Mouse (Mus musculus) forebrain, embryonic 12.5 days (tissue): ENCODE measurements around the gene Gm20696. TPM values are rescaled to one million over a fixed set of nuclear protein-coding genes. Genes with fewer than 3 reads are reported as not detected.

ENCODE experiments used
- ATAC-seq: fragments of 200-750 bp; cut with Nextera tagmentation; 2 replicates; pipeline ENCODE4 v1.8.0; 2017; ENCODE audit warnings: moderate TSS enrichment; ENCODE audit not compliant: low FRiP score
- H3K27ac ChIP-seq: fragments of 300-500 bp; sonication (generic); 2 replicates; pipeline ENCODE4 v1.5.1; 2016; ENCODE audit warnings: mild to moderate bottlenecking
- H3K27me3 ChIP-seq: fragments of 300-500 bp; sonication (generic); 2 replicates; pipeline ENCODE4 v1.6.1; 2016; ENCODE audit warnings: mild to moderate bottlenecking
- H3K36me3 ChIP-seq: fragments of 300-500 bp; sonication (generic); replicated peaks from 2 replicates; pipeline ENCODE4 v1.6.1; 2016; ENCODE audit warnings: mild to moderate bottlenecking
- H3K4me1 ChIP-seq: fragments of 300-500 bp; sonication (generic); 2 replicates; pipeline ENCODE4 v1.6.1; 2016
- H3K4me2 ChIP-seq: fragments of 300-500 bp; sonication (generic); 2 replicates; pipeline ENCODE4 v1.6.1; 2016; ENCODE audit warnings: mild to moderate bottlenecking, moderate library complexity
- H3K4me3 ChIP-seq: fragments of 300-500 bp; sonication (generic); replicated peaks from 2 replicates; pipeline ENCODE4 v1.5.1; 2016; ENCODE audit warnings: mild to moderate bottlenecking
- H3K9ac ChIP-seq: fragments of 300-500 bp; sonication (generic); 2 replicates; pipeline ENCODE4 v1.6.1; 2016; ENCODE audit warnings: mild to moderate bottlenecking
- H3K9me3 ChIP-seq: fragments of 300-500 bp; sonication (generic); 2 replicates; pipeline ENCODE4 v1.6.1; 2016
- WGBS: fragments of 180-500 bp; shearing (Covaris S2); methylation state at CpG from one replicate; pipeline ENCODE4 v1.1.7; 2016; 5-methylcytosine and 5-hydroxymethylcytosine counted together
- polyA plus RNA-seq: library from polyadenylated mRNA; unstranded; fragments of >200 nt; fragmentation: Nextera tagmentation; extraction: Ambion mirVana; gene quantifications from 2 replicates; pipeline ENCODE4 v1.2.1, GENCODE M21; 2016

The Gm20696 gene
- polyA plus RNA-seq, 1 experiment from 2014 or later = 6.0 TPM

DNA sequence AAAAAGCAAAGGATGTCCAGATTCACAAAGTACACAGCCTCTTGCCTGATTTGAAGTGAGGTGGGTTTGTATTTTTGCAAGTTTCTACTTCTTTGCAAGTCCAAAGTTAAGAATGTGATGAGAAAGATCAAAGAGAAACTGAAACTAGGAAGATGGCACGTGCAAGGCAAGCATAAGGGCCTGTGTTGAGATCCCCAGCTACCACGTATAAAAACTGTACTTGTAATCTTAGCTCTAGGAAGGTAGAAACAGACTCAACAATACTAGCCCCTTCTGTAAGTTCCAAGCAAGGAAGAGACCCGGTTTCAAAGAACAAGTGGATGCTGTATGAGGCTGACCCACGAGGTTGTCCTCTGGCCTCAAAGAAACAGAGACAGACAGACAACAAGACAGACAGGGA lies 234.7 kb downstream of the Gm20696 start:
- Histone ChIP-seq H3K4me2 (no peak overlapping the region), H3K4me1 (no peaks in the 10 kb centered on the region), H3K27me3 (no peaks in the 10 kb centered on the region), H3K27ac (no peak overlapping the region), H3K36me3 (peaks cover 12% of the 10 kb centered on the region), H3K9ac (no peak overlapping the region), H3K9me3 (no peaks in the 10 kb centered on the region), H3K4me3 (no peak overlapping the region)
- ATAC-seq = no peak
- WGBS = 80% methylated on average over 4 of the region's 4 CpGs

DNA sequence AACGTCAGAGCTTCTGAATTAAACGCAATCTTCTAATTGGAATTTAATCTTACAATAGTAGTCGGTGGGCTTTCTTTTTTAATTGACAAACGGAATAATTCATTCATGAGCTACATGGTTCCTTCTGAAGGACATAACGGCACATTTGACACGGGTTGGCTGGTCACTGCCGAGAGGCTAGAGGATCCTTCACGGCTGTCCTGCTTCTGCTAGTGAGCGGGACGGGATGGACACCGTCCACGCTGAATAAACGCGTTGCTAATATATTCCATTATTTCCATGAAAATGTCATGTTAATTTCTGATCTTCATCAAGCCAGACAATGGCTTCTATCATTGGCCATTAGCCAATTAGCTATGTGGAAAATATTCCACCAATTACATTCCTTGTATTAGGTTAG lies 236.0 kb downstream of the Gm20696 start:
- H3K4me3 ChIP-seq = no peak overlapping the region
- no peaks in the 10 kb centered on the region for H3K9me3 ChIP-seq
- H3K36me3 ChIP-seq = peaks cover 12% of the 10 kb centered on the region
- no peaks in the 10 kb centered on the region for H3K27me3 ChIP-seq
- H3K4me1 ChIP-seq = no peaks in the 10 kb centered on the region
- 80% methylated on average over 14 of the region's 14 CpGs for WGBS
- H3K4me2 ChIP-seq = no peak overlapping the region
- no peak overlapping the region for H3K9ac ChIP-seq
- no peak for ATAC-seq
- no peak overlapping the region for H3K27ac ChIP-seq

DNA sequence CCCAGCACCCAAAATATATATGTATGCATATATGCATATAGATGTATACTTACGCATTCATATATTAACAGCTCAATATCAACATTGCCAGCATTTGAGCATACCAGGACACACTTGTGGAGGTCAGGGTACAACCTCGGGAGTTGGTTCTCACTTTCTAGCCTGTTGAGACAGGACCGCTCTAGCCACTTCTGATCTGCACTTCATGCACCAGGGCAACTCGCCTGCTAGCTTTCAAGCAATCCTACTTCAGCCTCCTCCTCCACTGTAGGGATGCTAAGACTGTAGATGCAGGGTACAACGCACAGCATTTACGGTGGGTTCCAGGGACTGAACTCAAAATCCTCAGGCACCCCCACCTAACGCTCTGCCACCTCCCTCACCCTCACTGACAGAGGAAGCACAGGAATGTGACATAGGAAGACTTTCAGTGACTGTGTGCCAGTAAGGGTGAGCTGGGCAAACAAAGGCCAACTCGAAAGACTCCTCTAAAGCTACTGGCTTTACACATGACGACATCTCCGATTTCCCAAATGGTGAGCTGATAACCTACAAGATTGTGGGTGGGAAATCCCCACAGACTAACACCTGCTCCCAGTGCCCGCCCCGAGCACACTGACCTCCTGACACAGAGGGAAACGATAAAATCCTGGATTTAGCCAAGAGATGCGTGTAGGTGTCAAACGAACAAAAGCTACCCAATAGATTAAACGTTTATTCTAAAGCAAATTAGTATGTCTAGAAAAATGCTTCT lies 237.0 kb downstream of the Gm20696 start:
- ATAC-seq = no peak
- Histone ChIP-seq H3K9ac (no peak overlapping the region), H3K36me3 (peaks cover 5% of the 10 kb centered on the region), H3K4me1 (peaks cover 4% of the 10 kb centered on the region), H3K9me3 (no peaks in the 10 kb centered on the region), H3K27ac (no peak overlapping the region), H3K4me3 (no peak overlapping the region), H3K27me3 (no peaks in the 10 kb centered on the region), H3K4me2 (no peak overlapping the region)
- WGBS = 83% methylated on average over 16 of the region's 16 CpGs

DNA sequence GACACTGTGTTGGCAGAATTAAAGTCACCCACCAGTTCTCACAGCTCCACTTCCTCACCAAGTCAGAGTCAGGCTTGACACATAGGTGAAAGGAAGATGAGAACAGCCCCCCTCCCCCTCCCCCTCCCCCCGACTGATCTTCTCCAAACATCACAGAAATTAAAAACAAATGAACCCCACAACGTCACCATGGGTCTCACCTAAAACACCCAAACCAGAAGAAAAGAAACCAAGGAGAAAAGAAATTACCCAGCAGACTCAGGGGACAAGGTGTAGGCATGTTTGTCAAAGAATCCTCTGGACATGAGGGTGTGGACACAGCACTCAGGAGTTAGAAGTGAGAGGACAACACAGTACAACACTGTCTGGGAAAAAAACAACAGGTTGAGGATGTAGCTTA lies 237.6 kb downstream of the Gm20696 start:
- Histone ChIP-seq H3K9ac (no peak overlapping the region), H3K4me1 (peaks cover 4% of the 10 kb centered on the region), H3K4me3 (no peak overlapping the region), H3K4me2 (no peak overlapping the region), H3K27me3 (no peaks in the 10 kb centered on the region), H3K36me3 (no peaks in the 10 kb centered on the region), H3K9me3 (no peaks in the 10 kb centered on the region), H3K27ac (no peak overlapping the region)
- ATAC-seq = no peak
- whole genome bisulfite sequencing = 71% methylated on average over 2 of the region's 2 CpGs

DNA sequence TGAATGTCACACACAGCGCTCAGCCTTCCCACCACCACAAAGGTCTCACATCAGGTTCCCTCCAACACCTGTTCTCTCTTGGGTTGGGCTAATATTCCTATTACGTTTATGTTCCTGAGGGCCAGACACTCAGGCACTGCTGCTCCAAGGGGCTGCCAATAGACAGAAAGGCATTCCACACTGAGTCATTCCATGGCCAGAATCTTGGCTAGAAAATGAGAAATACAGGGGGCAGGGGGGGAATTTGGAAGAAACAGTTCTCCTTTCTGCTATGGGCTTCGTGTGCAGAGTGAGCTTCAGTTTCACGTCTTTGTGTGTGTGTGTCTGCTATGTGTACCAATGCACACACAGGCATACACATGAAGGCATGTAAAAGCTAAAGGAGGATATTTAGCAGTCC lies 239.3 kb downstream of the Gm20696 start:
- ATAC-seq = no peak
- Histone ChIP-seq H3K9ac (no peak overlapping the region), H3K4me3 (no peak overlapping the region), H3K27ac (no peak overlapping the region), H3K4me1 (peaks cover 4% of the 10 kb centered on the region), H3K36me3 (no peaks in the 10 kb centered on the region), H3K9me3 (no peaks in the 10 kb centered on the region), H3K4me2 (no peak overlapping the region), H3K27me3 (no peaks in the 10 kb centered on the region)
- 94% methylated on average over 4 of the region's 4 CpGs for WGBS

DNA sequence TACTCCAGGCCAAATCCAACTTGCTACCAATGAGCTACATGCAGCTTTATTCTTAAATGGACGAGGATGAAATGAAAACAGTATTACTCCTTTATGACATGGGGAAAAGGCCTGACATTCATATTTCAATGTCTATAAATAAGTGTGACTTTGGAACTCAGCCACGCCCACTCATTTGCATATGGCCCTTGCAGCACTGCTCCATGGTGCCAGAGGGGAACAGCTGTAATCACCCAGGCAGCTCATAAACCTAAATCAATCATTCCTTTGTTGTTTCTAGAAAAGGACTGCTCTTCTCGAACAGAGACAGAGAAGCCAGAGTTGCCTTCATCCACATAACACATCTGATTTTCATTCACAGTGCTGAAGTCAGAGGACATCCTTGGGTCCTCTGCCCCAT lies 241.6 kb downstream of the Gm20696 start:
- peaks cover 4% of the 10 kb centered on the region for H3K4me1 ChIP-seq
- no peaks in the 10 kb centered on the region for H3K9me3 ChIP-seq
- no peaks in the 10 kb centered on the region for H3K27me3 ChIP-seq
- no peaks in the 10 kb centered on the region for H3K36me3 ChIP-seq
- H3K27ac ChIP-seq = no peak overlapping the region
- no peak for ATAC-seq
- WGBS = 65% methylated on average over 3 of the region's 3 CpGs
- H3K4me2 ChIP-seq = no peak overlapping the region
- H3K9ac ChIP-seq = no peak overlapping the region
- H3K4me3 ChIP-seq = no peak overlapping the region

DNA sequence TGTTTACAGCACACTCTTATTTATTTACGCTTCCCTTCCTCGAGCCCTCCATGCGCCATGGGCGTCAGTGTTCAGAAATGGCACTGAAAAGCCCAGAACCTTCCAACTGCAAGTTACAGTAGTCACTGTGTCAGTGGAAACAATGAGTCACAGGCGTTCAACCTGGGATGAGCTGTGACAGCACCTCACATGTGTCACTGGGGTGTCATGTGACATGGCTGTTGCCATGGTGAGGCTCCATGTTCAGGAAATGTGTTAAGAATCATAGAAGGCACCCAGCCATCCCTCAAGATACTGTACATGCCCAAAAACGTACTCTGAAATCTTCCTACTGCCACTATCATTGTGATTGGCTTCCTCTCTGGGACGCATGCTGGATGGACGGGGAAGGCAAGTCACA lies 245.9 kb downstream of the Gm20696 start:
- Histone ChIP-seq H3K9me3 (no peaks in the 10 kb centered on the region), H3K4me2 (no peak overlapping the region), H3K4me1 (peaks cover 4% of the 10 kb centered on the region), H3K27ac (no peak overlapping the region), H3K4me3 (no peak overlapping the region), H3K9ac (no peak overlapping the region), H3K36me3 (no peaks in the 10 kb centered on the region), H3K27me3 (no peaks in the 10 kb centered on the region)
- ATAC-seq = no peak
- WGBS = 88% methylated on average over 8 of the region's 8 CpGs

DNA sequence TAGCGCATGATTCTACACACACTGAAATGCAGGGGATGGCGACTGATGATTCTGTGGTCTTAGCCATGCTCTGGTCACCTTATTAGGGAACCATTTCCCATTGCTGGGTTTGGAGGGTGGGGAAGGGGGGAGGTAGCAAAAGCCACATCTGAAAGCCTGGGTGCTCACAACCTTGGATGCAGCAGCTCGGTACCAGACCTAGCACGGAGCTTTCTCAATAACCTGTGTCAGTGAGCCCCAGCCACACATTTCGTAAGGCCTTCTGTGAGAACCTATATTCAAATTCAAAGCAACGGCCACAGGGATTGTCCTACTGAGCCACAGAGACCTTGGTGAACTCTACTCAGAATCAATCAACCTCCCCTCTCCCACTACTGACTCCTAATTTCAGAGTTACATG lies 254.0 kb downstream of the Gm20696 start:
- no peak overlapping the region for H3K4me2 ChIP-seq
- 89% methylated on average over 6 of the region's 6 CpGs for WGBS
- no peaks in the 10 kb centered on the region for H3K27me3 ChIP-seq
- H3K9ac ChIP-seq = no peak overlapping the region
- H3K36me3 ChIP-seq = no peaks in the 10 kb centered on the region
- no peaks in the 10 kb centered on the region for H3K9me3 ChIP-seq
- H3K4me1 ChIP-seq = peaks cover 6% of the 10 kb centered on the region; the same call in 1 of the 2 replicates
- no peak overlapping the region for H3K27ac ChIP-seq
- no peak for ATAC-seq
- H3K4me3 ChIP-seq = no peak overlapping the region

DNA sequence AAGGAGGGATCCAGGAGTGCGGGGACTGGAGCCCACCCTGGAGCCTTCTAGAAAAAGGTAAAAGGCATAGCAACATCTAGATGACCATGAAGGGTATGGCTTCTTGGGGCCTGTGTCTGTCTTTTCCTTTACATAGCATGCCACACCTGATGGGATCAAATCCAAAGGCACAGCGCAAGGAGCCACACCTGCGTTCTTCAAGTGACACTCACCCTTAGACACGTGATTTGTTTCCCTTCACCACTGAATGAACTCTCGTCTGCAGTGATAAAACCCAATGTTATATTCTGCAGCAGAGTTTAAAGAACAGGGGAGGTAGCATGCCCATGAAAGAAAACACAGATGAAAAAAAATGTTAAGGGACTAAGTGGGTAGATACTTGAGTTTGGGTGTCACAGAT lies 257.0 kb downstream of the Gm20696 start:
- H3K4me3 ChIP-seq = no peak overlapping the region
- no peak for ATAC-seq
- no peaks in the 10 kb centered on the region for H3K9me3 ChIP-seq
- H3K4me2 ChIP-seq = no peak overlapping the region
- H3K9ac ChIP-seq = no peak overlapping the region
- no peak overlapping the region for H3K27ac ChIP-seq
- H3K36me3 ChIP-seq = no peaks in the 10 kb centered on the region
- H3K27me3 ChIP-seq = no peaks in the 10 kb centered on the region
- 93% methylated on average over 5 of the region's 5 CpGs for WGBS
- H3K4me1 ChIP-seq = peaks cover 6% of the 10 kb centered on the region; the same call in 1 of the 2 replicates

DNA sequence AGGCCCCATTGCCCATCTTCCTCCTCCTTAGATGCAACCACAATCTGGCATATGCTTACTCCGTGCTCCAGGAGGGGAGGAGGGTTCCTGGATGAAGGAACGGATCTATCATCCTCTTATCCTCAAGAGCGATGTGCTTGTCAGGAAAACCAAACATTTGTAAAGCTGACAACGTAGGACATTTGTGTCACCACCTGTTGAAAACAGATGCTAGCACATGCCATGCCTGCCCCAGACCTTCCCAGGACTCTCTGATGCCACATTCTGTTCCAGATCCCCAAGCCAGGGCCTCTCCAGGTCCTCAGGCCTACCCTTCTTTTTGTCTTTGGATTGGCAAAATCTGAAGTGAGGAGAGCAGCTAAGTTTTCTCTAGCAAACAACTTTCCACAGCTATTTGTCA lies 257.7 kb downstream of the Gm20696 start:
- no peak overlapping the region for H3K9ac ChIP-seq
- ATAC-seq = no peak
- WGBS = 92% methylated on average over 4 of the region's 4 CpGs

DNA sequence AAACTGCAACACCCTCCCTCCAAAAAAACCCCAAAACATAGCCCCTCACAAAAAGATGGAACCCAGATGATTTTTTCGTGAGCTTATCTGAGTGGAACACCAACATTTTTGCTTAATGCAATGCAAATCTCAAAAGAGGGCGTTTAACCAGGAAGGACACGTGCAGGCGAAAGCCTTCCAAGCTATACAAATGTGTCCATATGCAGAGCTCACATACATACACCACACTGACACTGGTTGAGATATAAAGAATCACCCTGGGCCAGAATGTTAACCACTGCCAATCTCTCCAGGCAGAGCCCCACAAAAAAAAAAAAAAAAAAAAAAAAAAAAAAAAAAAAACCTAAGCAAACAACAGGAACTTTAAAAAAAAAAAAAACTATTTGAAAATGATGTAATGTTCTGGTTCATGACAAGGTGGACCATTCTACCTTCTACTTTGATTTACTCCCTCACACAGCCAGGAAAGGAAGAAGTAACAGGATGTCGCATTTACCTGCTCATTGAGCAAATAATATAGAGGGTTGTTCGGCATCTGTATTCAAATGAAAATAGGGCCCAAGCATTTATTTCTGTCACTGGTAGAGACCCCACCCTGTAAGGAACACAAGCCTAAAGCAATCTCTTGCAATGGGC lies 262.7 kb downstream of the Gm20696 start:
- WGBS = 90% methylated on average over 6 of the region's 6 CpGs
- H3K27me3 ChIP-seq = no peaks in the 10 kb centered on the region
- no peak overlapping the region for H3K4me2 ChIP-seq

More for the DNA sequence above, 257.7 kb downstream of the Gm20696 start:
- no peaks in the 10 kb centered on the region for H3K27me3 ChIP-seq
- H3K4me2 ChIP-seq = no peak overlapping the region
- peaks cover 6% of the 10 kb centered on the region; the same call in 1 of the 2 replicates for H3K4me1 ChIP-seq
- H3K4me3 ChIP-seq = no peak overlapping the region
- no peaks in the 10 kb centered on the region for H3K9me3 ChIP-seq
- no peak overlapping the region for H3K27ac ChIP-seq
- H3K36me3 ChIP-seq = no peaks in the 10 kb centered on the region

DNA sequence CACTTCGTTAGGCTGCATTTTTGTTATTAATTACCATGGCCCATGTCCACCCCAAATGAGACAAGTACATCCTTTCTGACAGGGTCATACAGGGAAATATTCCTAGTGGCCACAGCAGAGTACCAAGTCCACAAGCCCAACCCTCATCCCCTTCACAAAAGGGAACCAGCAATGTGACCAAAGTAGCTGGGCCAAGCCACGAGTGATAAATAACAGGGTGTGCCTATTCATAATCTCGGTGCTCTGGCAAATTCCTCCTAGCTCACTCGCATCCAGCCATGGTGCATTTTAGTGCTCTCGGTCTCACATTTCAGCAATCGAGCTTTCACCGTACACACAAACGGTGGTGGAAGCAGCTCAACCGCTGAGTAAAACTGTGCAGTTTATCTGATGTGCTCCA lies 263.7 kb downstream of the Gm20696 start:
- no peak for ATAC-seq
- H3K27ac ChIP-seq = no peak overlapping the region
- WGBS = 73% methylated on average over 9 of the region's 9 CpGs
- no peak overlapping the region for H3K4me2 ChIP-seq
- no peaks in the 10 kb centered on the region for H3K27me3 ChIP-seq
- no peaks in the 10 kb centered on the region for H3K36me3 ChIP-seq
- peaks cover 18% of the 10 kb centered on the region for H3K4me1 ChIP-seq
- H3K4me3 ChIP-seq = no peak overlapping the region
- no peak overlapping the region for H3K9ac ChIP-seq
- no peaks in the 10 kb centered on the region for H3K9me3 ChIP-seq

More for the DNA sequence above, 262.7 kb downstream of the Gm20696 start:
- H3K4me1 ChIP-seq = peaks cover 18% of the 10 kb centered on the region
- no peaks in the 10 kb centered on the region for H3K36me3 ChIP-seq
- H3K4me3 ChIP-seq = no peak overlapping the region
- ATAC-seq = no peak
- no peaks in the 10 kb centered on the region for H3K9me3 ChIP-seq
- no peak overlapping the region for H3K27ac ChIP-seq
- no peak overlapping the region for H3K9ac ChIP-seq

DNA sequence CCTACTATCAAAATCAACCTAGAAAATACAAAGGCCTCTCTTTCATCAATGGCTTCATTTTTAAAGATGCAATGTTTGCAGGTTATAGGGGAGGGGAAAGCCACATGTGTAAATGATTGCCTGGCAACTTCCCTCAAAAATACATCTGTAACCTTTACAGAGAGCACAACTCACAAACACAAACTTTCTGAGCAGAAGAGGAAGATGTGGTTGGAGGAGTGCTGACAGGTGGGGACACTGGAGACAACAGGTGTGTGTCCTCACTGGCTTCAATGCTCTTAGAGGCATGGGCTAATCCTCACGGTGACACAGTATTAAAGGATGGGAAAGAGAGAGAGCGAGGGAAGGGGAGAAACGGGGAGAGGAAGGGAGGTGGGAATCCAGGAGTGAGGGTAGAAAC lies 264.2 kb downstream of the Gm20696 start:
- no peak for ATAC-seq

More for the DNA sequence above, 264.2 kb downstream of the Gm20696 start:
- H3K4me1 ChIP-seq = peaks cover 18% of the 10 kb centered on the region
- H3K9me3 ChIP-seq = no peaks in the 10 kb centered on the region
- H3K9ac ChIP-seq = no peak overlapping the region
- WGBS = 77% methylated on average over 3 of the region's 3 CpGs
- H3K4me3 ChIP-seq = no peak overlapping the region
- H3K27me3 ChIP-seq = no peaks in the 10 kb centered on the region
- H3K4me2 ChIP-seq = no peak overlapping the region
- H3K27ac ChIP-seq = no peak overlapping the region
- peaks cover 3% of the 10 kb centered on the region; the same call in 1 of the 2 replicates for H3K36me3 ChIP-seq
